Mouse (Mus musculus) stomach, embryonic 16.5 days (tissue): ENCODE measurements around the gene Gm47995. TPM values are rescaled to one million over a fixed set of nuclear protein-coding genes. Genes with fewer than 3 reads are reported as not detected.
"Not testable (repeated sequence)": the region's sequence is repeated elsewhere in the genome, so short reads cannot be mapped to it uniquely, and the experiment has no call there.

Experiments
- ATAC-seq: fragments of 200-750 bp; cut with Nextera tagmentation; 2 replicates; pipeline ENCODE4 v1.8.0; 2017; ENCODE audit warnings: moderate number of reproducible peaks, moderate TSS enrichment; ENCODE audit not compliant: insufficient read depth, low FRiP score
- H3K27ac ChIP-seq: fragments of 300-500 bp; sonication (generic); 2 replicates; pipeline ENCODE4 v1.5.1; 2014; ENCODE audit warnings: low read length
- H3K27me3 ChIP-seq: fragments of 300-500 bp; sonication (generic); 2 replicates; pipeline ENCODE4 v1.6.1; 2014; ENCODE audit warnings: low read length, control low read depth, mixed read lengths; ENCODE audit not compliant: control insufficient read depth, insufficient read depth
- H3K36me3 ChIP-seq: fragments of 300-500 bp; sonication (generic); 2 replicates; pipeline ENCODE4 v1.6.1; 2014; ENCODE audit warnings: low read length; ENCODE audit not compliant: control insufficient read depth, insufficient read depth
- H3K4me1 ChIP-seq: fragments of 300-500 bp; sonication (generic); 2 replicates; pipeline ENCODE4 v1.6.1; 2014; ENCODE audit warnings: low read length, control low read depth, mixed read lengths; ENCODE audit not compliant: control insufficient read depth, insufficient read depth
- H3K4me2 ChIP-seq: fragments of 300-500 bp; sonication (generic); 2 replicates; pipeline ENCODE4 v1.6.1; 2014; ENCODE audit warnings: low read depth, low read length, mixed read lengths
- H3K4me3 ChIP-seq: fragments of 300-500 bp; sonication (generic); replicated peaks from 2 replicates; pipeline ENCODE4 v1.5.1; 2014; ENCODE audit warnings: mild to moderate bottlenecking, low read length
- H3K9ac ChIP-seq: fragments of 300-500 bp; sonication (generic); 2 replicates; pipeline ENCODE4 v1.6.1; 2014; ENCODE audit warnings: low read length
- H3K9me3 ChIP-seq: fragments of 300-500 bp; sonication (generic); replicated peaks from 2 replicates; pipeline ENCODE4 v1.6.1; 2016; ENCODE audit warnings: low read length, control low read depth; ENCODE audit not compliant: control insufficient read depth
- WGBS: fragments of 180-500 bp; shearing (Covaris S2); extraction: QIAGEN DNeasy Blood & Tissue Kit; methylation state at CpG from one replicate; pipeline ENCODE4 v1.1.7; 2014; 5-methylcytosine and 5-hydroxymethylcytosine counted together
- polyA plus RNA-seq: library from polyadenylated mRNA; unstranded; fragments of >200 nt; fragmentation: Nextera tagmentation; extraction: Ambion mirVana; gene quantifications from 2 replicates; pipeline ENCODE4 v1.2.1, GENCODE M21; 2015

Gm47995 gene
- polyA plus RNA-seq, 1 experiment from 2014 or later: not detected

DNA sequence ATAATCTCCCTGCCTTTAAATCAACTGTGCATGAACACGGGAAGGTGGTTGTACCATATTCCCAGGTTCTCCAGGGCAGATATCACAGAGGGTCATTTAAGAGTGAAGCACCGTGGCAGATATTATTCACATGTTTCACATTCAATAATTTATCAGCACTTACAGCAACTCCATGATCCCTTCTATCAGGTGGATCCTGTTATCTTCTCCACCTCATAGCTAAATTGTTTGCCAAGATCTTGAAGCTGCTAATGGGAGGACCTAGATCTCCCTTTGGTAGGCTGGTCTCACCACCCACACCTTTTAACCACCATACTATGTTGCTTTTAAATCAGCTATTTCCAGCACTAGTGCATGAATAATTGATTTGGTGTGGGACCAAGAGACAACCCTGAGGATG, 18.1 kb upstream of the Gm47995 start:
- no peak overlapping the region for H3K4me3 ChIP-seq
- H3K27me3 ChIP-seq: no peaks in the 10 kb centered on the region
- ATAC-seq: no peak
- no peak overlapping the region for H3K4me2 ChIP-seq
- no peak overlapping the region for H3K27ac ChIP-seq
- H3K9ac ChIP-seq: no peak overlapping the region
- H3K9me3 ChIP-seq: no peaks in the 10 kb centered on the region
- H3K36me3 ChIP-seq: no peaks in the 10 kb centered on the region
- whole genome bisulfite sequencing: 81% methylated on average over 2 of the region's 2 CpGs
- peaks cover 2% of the 10 kb centered on the region; the same call in 1 of the 2 replicates for H3K4me1 ChIP-seq

DNA sequence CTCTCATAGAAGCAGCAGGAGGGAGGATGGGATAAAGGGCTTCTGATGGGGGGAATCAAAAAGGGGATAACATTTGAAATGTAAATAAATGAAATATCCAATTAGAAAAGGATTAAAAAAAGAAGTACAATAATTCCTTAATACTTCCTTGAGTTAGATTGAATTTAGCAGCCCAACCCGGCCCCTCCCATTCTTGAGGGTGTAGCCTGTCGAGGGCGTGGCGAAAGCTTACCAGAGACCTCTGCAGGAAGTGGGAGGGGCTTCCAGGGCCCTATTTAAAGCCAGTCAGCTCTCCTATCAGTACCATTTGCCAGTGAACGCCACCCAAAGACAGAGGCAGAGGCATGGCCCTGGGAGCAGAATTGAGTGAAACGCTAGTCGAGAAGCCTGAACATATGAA, 16.0 kb upstream of the Gm47995 start, which contains the start of gene Gm47985:
TSS of gene Gm47985 (plus strand) at position 272 of the 400 bp plus-strand sequence.
- not testable (repeated sequence) for H3K27ac ChIP-seq, H3K4me2 ChIP-seq, H3K36me3 ChIP-seq, H3K9ac ChIP-seq, ATAC-seq, H3K4me3 ChIP-seq, H3K4me1 ChIP-seq, H3K27me3 ChIP-seq, H3K9me3 ChIP-seq
- WGBS: no CpG with 5 or more reads among the region's 7 CpGs

DNA sequence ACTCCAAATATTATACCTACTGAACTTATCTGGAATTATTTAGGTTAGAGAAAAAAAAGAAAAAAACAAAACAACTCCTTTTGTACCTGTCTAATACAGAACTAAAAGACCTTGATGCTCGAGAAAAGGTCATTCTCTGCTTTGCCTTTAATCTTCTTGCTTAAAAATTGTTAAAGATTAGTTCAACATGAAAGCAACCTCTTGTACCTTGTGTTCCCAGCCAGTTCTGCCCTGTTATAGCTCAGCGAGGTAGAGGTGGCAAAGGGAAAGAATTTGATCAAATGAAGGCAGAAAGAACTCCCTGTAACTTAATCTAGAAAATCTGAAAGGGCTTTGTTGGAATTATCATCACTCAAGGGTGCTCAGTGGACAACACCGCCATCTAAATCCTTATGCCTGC, 12.1 kb upstream of the Gm47995 start:
- 0 out of 2 replicates have a peak, but pooled peaks have one; percentile 3 for ATAC-seq
- not testable (repeated sequence) for H3K4me3 ChIP-seq, H3K4me2 ChIP-seq, H3K9ac ChIP-seq, H3K4me1 ChIP-seq, H3K27ac ChIP-seq, H3K36me3 ChIP-seq, H3K9me3 ChIP-seq, H3K27me3 ChIP-seq
- 73% methylated on average over 3 of the region's 3 CpGs for whole genome bisulfite sequencing

DNA sequence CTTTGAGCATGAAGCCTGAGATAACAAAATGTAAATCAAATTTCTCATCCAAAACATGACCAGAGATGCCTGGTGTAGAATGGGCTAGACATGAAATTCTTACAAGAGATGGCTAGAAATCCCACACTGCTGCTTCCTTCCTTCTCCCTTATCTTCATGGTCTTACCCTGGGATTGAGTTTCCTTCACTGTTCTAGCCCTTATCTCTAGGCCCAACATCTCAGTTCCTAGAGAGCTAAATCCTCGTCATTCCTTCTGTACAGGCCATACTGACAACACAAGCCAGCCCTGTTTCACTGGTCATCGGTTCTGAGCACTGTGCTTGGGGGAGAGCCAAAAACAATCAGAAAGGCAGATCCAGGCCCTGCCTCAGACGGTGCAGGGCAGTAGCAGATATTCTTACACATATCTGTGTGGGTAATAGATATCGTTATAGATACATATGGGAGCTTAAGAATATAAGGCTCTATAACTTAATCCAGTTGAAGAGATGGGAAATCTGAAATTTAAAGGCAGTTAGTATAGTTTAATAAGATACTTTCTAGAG, 11.3 kb upstream of the Gm47995 start:
- H3K27me3 ChIP-seq, H3K4me3 ChIP-seq, H3K36me3 ChIP-seq, H3K27ac ChIP-seq, ATAC-seq, H3K9ac ChIP-seq, H3K9me3 ChIP-seq, H3K4me2 ChIP-seq, H3K4me1 ChIP-seq: not testable (repeated sequence)
- whole genome bisulfite sequencing: 76% methylated on average over 4 of the region's 4 CpGs

DNA sequence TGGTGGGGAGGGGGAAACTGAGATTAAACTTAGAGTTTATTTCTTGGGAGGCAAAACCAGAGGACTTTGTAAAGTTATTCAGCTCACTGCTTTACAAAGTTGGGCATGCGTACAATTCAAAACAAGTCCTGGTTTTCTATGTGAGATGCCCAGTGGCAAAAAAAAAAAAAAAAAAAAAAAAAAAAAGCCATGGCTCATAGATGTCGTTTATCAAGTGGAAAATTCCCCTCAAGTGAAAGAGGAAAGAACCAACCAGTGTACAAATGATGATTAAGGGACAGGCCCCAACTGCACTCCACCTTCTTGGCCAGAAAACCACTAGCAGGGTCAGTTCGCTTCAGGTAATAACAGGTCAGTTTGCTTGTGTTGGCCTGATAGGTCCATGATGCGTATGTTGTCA, 9.8 kb upstream of the Gm47995 start:
- Histone ChIP-seq H3K36me3 (no peaks in the 10 kb centered on the region), H3K4me3 (no peak overlapping the region), H3K4me2 (no peak overlapping the region), H3K4me1 (no peaks in the 10 kb centered on the region), H3K9ac (no peak overlapping the region), H3K27me3 (no peaks in the 10 kb centered on the region), H3K27ac (no peak overlapping the region), H3K9me3 (no peaks in the 10 kb centered on the region)
- no peak for ATAC-seq
- WGBS: 79% methylated on average over 4 of the region's 4 CpGs

DNA sequence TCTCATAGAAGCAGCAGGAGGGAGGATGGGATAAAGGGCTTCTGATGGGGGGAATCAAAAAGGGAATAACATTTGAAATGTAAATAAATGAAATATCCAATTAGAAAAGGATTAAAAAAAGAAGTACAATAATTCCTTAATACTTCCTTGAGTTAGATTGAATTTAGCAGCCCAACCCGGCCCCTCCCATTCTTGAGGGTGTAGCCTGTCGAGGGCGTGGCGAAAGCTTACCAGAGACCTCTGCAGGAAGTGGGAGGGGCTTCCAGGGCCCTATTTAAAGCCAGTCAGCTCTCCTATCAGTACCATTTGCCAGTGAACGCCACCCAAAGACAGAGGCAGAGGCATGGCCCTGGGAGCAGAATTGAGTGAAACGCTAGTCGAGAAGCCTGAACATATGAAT, 6.2 kb upstream of the Gm47995 start, which contains the start of gene Gm8947:
TSS of gene Gm8947 (plus strand) at position 302 of the 400 bp plus-strand sequence.
- ATAC-seq: not testable (repeated sequence)

DNA sequence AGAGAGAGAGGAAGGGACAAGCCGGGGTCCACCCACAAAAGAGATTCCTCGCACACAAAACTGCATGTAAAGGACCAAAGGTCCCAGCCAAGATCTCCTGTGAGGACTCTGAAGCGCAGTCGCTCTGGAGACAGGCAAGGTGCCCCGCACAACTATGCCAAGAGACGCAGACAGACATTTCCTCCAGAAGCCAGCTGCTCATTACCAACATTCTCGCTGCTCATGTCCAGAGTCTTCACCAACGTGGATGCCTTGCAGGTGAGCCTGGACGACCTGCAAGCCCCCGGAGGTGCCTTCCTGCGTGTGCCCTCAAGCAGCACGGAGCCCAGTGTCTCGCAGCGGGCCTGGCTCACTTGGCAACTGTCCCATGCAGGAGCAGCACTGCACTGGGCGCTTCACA, 5.5 kb upstream of the Gm47995 start:
- WGBS: 91% methylated on average over 15 of the region's 15 CpGs
- not testable (repeated sequence) for H3K9ac ChIP-seq, H3K36me3 ChIP-seq, H3K4me2 ChIP-seq, H3K27me3 ChIP-seq, ATAC-seq, H3K27ac ChIP-seq, H3K4me1 ChIP-seq, H3K9me3 ChIP-seq, H3K4me3 ChIP-seq

More for the DNA sequence above, 6.2 kb upstream of the Gm47995 start, which contains the start of gene Gm8947:
- H3K9me3 ChIP-seq, H3K4me2 ChIP-seq, H3K27me3 ChIP-seq, H3K9ac ChIP-seq, H3K4me1 ChIP-seq, H3K4me3 ChIP-seq, H3K36me3 ChIP-seq, H3K27ac ChIP-seq: not testable (repeated sequence)
- no CpG with 5 or more reads among the region's 7 CpGs for WGBS

DNA sequence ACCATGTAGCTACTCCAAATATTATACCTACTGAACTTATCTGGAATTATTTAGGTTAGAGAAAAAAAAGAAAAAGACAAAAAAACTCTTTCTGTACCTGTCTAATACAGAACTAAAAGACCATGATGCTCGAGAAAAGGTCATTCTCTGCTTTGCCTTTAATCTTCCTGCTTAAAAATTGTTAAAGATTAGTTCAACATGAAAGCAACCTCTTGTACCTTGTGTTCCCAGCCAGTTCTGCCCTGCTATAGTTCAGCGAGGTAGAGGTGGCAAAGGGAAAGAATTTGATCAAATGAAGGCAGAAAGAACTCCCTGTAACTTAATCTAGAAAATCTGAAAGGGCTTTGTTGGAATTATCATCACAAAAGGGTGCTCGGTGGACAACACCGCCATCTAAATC, 2.3 kb upstream of the Gm47995 start:
- not testable (repeated sequence) for ATAC-seq, H3K9me3 ChIP-seq, H3K4me3 ChIP-seq, H3K27ac ChIP-seq, H3K4me2 ChIP-seq, H3K36me3 ChIP-seq, H3K4me1 ChIP-seq, H3K27me3 ChIP-seq, H3K9ac ChIP-seq
- WGBS: 68% methylated on average over 4 of the region's 4 CpGs

DNA sequence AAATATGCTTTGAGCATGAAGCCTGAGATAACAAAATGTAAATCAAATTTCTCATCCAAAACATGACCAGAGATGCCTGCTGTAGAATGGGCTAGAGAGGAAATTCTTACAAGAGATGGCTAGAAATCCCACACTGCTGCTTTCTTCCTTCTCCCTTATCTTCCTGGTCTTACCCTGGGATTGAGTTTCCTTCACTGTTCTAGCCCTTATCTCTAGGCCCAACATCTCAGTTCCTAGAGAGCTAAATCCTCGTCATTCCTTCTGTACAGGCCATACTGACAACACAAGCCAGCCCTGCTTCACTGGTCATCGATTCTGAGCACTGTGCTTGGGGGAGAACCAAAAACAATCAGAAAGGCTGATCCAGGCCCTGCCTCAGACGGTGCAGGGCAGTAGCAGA, 1.6 kb upstream of the Gm47995 start:
- 69% methylated on average over 3 of the region's 3 CpGs for WGBS

DNA sequence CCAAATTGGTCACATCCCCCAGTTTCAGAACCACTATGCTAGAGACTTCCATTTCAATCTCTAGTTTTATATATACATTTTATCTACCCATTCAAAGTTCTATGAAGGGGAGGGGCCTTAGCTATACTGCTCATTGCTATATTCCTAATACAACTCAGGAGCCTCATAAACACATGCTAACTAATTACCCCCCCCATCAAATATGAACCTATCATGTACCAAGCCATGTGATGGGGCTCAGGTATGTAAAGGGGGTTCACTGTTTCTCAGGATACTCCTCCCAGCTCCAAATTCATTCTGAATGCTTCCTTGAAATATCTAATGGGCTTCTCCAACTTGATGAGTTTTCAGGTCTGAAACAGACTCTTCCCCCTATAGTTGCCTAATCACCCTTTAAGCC, 2.4 kb downstream of the Gm47995 start:
- H3K9me3 ChIP-seq, H3K4me3 ChIP-seq, ATAC-seq, H3K4me1 ChIP-seq, H3K36me3 ChIP-seq, H3K9ac ChIP-seq, H3K27me3 ChIP-seq, H3K4me2 ChIP-seq, H3K27ac ChIP-seq: not testable (repeated sequence)

More for the DNA sequence above, 1.6 kb upstream of the Gm47995 start:
- H3K4me1 ChIP-seq, H3K4me2 ChIP-seq, H3K9me3 ChIP-seq, H3K27me3 ChIP-seq, H3K4me3 ChIP-seq, H3K9ac ChIP-seq, H3K27ac ChIP-seq, H3K36me3 ChIP-seq, ATAC-seq: not testable (repeated sequence)
